Mouse (Mus musculus): ENCODE results near the gene Mxra7.

DNA sequence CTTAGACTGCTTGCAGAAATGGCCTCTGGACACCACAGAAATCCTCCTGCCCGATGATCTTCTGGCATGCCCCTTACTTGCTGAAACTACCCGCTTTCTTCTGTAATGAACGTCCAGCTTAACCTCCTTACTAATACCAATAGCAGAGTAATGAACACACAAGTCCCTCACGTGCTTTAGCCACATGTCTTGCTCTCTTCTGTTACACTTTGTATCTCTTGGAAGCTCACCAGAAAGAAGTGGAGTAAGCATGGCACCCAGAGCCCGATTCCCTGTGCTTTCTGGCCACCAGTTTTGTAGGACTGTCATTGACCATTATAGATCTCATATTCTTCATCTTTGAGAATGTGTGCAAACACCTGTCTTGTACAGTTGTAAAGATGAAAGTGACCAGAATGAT, 58.0 kb downstream of the Mxra7 start:
- TF ChIP-seq CTCF (conservative IDR thresholded peaks at IDR 0.05; ENCODE audit: low read length) (no peak), POU5F1 (IDR thresholded peaks at IDR 0.05; ENCODE audit: borderline replicate concordance, low read length) (no peak), NANOG (IDR thresholded peaks at IDR 0.05; ENCODE audit: borderline replicate concordance, low read length) (no peak)
